Mouse (Mus musculus) midbrain, embryonic 13.5 days (tissue): Measurements from ENCODE around the gene Capn13. TPM values are rescaled to one million over a fixed set of nuclear protein-coding genes. Genes with fewer than 3 reads are reported as not detected.
A peak's percentile ranks its signal among the peaks of the same experiment; 100 is the strongest.
"Not testable (repeated sequence)": the region's sequence is repeated elsewhere in the genome, so short reads cannot be mapped to it uniquely, and the experiment has no call there.

Source experiments
- ATAC-seq: fragments of 200-750 bp; cut with Nextera tagmentation; 2 replicates; pipeline ENCODE4 v1.8.0; 2017; ENCODE audit warnings: mild to moderate bottlenecking, moderate TSS enrichment, moderate library complexity
- H3K27ac ChIP-seq: fragments of 300-500 bp; sonication (generic); 2 replicates; pipeline ENCODE4 v1.5.1; 2015; ENCODE audit warnings: inconsistent platforms, mild to moderate bottlenecking, moderate library complexity
- H3K27me3 ChIP-seq: fragments of 300-500 bp; sonication (generic); 2 replicates; pipeline ENCODE4 v1.6.1; 2015; ENCODE audit warnings: mild to moderate bottlenecking, inconsistent platforms
- H3K36me3 ChIP-seq: fragments of 300-500 bp; sonication (generic); 2 replicates; pipeline ENCODE4 v1.6.1; 2015; ENCODE audit warnings: mild to moderate bottlenecking, inconsistent platforms
- H3K4me1 ChIP-seq: fragments of 300-500 bp; sonication (generic); replicated peaks from 2 replicates; pipeline ENCODE4 v1.6.1; 2015; ENCODE audit warnings: inconsistent platforms
- H3K4me2 ChIP-seq: fragments of 300-500 bp; sonication (generic); replicated peaks from 2 replicates; pipeline ENCODE4 v1.6.1; 2015; ENCODE audit warnings: moderate library complexity, mild to moderate bottlenecking, inconsistent platforms
- H3K4me3 ChIP-seq: fragments of 300-500 bp; sonication (generic); replicated peaks from 2 replicates; pipeline ENCODE4 v1.5.1; 2015; ENCODE audit warnings: mild to moderate bottlenecking, inconsistent platforms
- H3K9ac ChIP-seq: fragments of 300-500 bp; sonication (generic); replicated peaks from 2 replicates; pipeline ENCODE4 v1.6.1; 2015; ENCODE audit warnings: mild to moderate bottlenecking, inconsistent platforms
- H3K9me3 ChIP-seq: fragments of 300-500 bp; sonication (generic); 2 replicates; pipeline ENCODE4 v1.6.1; 2016; ENCODE audit warnings: mild to moderate bottlenecking, inconsistent platforms
- WGBS: fragments of 180-500 bp; shearing (Covaris S2); methylation state at CpG from one replicate; pipeline ENCODE4 v1.1.7; 2015; 5-methylcytosine and 5-hydroxymethylcytosine counted together
- polyA plus RNA-seq: library from polyadenylated mRNA; unstranded; fragments of >200 nt; fragmentation: Nextera tagmentation; extraction: Ambion mirVana; gene quantifications from 2 replicates; pipeline ENCODE4 v1.2.1, GENCODE M21; 2015

The Capn13 gene
- polyA plus RNA-seq, 1 experiment from 2014 or later = 0.05 TPM

DNA sequence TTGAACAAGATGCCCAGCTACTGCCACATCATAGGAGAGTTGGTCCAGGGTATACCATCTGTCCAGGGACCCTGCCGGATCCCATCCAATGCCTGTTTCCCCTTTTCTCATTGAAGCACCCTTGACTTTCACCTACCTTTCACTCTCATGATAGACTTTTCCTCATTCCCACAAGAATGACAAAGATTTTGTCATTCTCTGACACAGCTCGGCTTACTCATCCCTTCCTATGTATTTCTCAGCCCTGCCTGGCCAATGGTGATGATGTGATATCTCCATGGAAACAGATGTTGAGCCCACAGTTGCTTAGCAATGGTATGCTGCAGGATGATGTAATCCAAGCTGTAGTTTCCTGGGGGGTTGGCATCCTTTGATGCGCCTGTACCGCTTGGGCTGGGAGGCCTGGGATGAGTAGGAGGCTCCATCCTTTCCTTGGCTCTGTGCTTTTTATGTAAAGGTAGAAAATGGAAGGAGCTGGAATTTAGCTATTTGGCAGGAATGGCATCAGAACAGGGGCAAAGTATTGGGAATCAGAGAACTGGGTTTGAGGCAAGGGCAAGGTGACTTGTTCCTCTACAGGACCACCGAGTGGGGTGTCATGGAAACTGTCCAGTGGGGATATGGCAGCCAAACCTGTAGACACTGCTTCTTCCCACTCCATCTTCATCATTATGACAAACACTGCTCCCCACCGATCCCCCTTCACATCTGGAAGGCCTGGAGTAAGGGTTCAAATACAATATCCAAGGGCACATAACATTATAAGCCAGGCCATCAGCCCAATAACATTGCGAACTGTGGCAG, 128.7 kb downstream of the Capn13 start:
- H3K36me3 ChIP-seq = no peaks in the 10 kb centered on the region
- H3K4me2 ChIP-seq = no peak overlapping the region
- H3K9ac ChIP-seq = no peak overlapping the region
- ATAC-seq = peak; percentile 94
- H3K4me3 ChIP-seq = no peak overlapping the region
- H3K9me3 ChIP-seq = no peaks in the 10 kb centered on the region
- peaks cover 12% of the 10 kb centered on the region for H3K4me1 ChIP-seq
- no peaks in the 10 kb centered on the region for H3K27me3 ChIP-seq
- H3K27ac ChIP-seq = peak overlapping the region; percentile 25; the same call in 1 of the 2 replicates
- 78% methylated on average over 7 of the region's 7 CpGs for WGBS

DNA sequence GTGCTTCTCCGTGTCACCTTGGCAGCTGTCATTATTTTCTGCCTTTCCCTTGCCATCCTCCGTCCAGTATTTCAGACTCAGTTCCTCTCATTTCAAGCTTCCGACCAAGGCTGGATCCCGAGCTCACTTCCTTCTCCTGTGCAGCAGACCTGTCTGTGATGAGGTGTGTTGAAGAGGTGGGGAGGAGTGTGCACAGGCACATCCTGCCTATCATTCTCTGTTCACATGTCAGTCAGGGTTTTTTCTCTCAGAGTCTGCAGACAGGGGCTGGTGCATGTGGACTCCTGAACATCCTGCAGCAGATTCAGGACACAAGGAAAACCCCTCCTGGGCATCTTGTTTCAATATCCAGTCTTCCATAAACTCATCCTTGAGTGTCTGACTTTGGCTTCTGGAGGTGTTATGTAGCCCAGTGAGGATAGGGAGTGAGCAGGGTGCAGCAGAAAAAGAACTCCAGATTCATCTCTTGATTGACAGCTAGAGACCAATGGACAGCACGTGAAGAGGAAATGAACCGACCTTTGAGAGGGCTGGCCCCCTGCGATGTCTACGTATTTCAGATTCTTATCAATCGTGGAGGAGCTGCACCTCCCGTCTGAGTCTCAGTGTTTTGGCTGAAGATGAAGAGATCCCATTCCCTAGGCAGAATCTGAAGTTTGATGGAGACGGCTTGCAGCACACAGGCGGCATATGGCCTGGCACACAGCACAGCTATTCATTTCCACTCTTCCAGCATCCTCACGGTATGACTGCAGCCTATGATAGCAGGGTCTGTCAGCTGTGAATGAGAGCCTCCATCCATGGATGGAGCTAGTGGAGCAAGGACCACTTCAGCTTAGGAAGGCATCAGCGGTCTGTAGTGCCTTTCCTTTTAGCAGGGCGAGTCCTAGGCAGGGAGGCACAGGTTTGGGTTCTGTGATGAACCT, 129.5 kb downstream of the Capn13 start:
- Histone ChIP-seq H3K9ac (no peak overlapping the region), H3K4me2 (no peak overlapping the region), H3K4me1 (peaks cover 12% of the 10 kb centered on the region), H3K9me3 (no peaks in the 10 kb centered on the region), H3K36me3 (no peaks in the 10 kb centered on the region), H3K27ac (0 out of 2 replicates have a peak overlapping the region, but pooled peaks have one; percentile 25), H3K27me3 (no peaks in the 10 kb centered on the region), H3K4me3 (no peak overlapping the region)
- 83% methylated on average over 15 of the region's 15 CpGs for WGBS
- ATAC-seq = peak; percentile 69

DNA sequence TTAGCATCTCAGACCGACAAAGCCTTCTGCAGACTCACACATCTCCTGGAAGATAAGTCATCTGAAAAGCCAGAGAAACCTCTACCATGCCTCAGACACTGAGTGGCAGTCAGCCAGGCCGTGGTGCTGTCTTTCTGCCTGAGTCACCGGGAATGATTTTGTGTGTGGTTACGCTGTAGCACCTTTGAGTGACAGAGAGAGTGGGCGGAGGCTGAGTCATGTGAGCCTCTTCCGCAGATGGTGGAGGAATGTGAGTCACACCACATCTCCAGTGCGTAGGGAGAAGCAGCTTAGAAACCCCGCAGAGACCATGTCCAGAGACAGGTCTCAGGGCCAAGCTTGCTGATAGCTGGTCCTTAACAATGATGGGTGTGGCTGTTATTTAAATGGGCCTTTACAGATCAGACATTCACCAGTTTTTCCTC, 137.6 kb downstream of the Capn13 start:
- Histone ChIP-seq H3K4me3 (no peak overlapping the region), H3K9me3 (no peaks in the 10 kb centered on the region), H3K27me3 (no peaks in the 10 kb centered on the region), H3K27ac (no peak overlapping the region), H3K4me1 (no peaks in the 10 kb centered on the region), H3K9ac (no peak overlapping the region), H3K4me2 (no peak overlapping the region), H3K36me3 (no peaks in the 10 kb centered on the region)
- ATAC-seq = no peak
- 91% methylated on average over 8 of the region's 8 CpGs for whole genome bisulfite sequencing

DNA sequence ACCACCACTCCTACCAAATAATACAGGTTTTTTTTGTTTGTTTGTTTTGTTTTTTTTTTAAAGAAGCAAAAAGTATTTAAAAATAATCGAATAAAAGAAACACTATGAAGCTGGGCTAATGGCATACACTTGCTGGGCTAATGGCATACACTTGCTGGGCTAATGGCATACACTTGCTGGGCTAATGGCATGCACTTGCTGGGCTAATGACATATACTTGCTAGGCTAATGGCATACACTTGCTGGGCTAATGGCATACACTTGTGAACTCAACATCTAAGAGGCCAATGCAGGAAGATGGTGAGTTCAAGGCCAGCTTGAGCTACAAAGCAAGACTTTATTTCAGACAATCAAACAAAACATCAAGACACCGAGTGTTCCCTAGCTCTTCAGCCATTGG, 138.1 kb downstream of the Capn13 start:
- Histone ChIP-seq H3K4me1 (no peaks in the 10 kb centered on the region), H3K36me3 (no peaks in the 10 kb centered on the region), H3K9ac (no peak overlapping the region), H3K27me3 (no peaks in the 10 kb centered on the region), H3K4me3 (no peak overlapping the region), H3K9me3 (no peaks in the 10 kb centered on the region), H3K4me2 (no peak overlapping the region), H3K27ac (no peak overlapping the region)
- WGBS = 87% methylated on average over 2 of the region's 2 CpGs
- no peak for ATAC-seq

DNA sequence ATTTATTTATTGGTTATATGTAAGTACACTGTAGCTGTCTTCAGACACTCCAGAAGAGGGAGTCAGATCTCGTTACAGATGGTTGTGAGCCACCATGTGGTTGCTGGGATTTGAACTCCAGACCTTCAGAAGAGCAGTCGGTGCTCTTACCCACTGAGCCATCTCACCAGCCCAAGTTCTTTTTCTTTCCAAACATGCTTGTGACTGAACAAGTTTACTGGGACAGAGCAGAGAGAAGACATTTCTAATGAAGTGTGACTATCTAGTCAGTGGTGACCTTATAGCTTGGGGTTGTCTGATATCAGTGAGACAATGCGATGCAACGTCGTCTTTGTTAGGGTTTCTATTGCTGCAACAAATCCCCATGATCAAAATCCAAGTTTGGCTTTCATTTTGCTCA, 141.4 kb downstream of the Capn13 start:
- not testable (repeated sequence) for H3K27ac ChIP-seq, H3K4me2 ChIP-seq, H3K9me3 ChIP-seq, H3K4me1 ChIP-seq, ATAC-seq, H3K4me3 ChIP-seq, H3K36me3 ChIP-seq, H3K27me3 ChIP-seq, H3K9ac ChIP-seq
- 92% methylated on average over 5 of the region's 5 CpGs for WGBS

DNA sequence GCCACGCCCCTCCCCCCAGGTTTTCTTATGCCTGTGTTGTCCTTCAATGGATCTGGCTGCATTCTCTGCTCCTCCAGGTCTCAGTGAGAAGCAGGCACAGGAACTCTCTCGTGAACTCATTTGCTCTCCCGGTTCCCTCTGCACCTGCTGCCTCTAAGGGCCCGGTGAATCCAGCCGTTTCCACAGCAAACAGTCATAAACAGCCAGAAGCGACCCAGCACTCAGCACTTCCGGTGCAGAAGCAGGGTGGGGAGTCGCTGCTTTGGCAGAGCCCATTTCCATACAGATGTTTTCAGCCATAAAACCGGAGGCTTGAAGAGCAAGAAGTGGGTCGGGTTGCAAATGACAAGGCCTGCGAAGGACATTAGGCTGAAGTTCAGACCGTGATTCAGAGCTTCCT, 142.0 kb downstream of the Capn13 start:
- no peak overlapping the region for H3K4me3 ChIP-seq
- ATAC-seq = no peak
- no peak overlapping the region for H3K27ac ChIP-seq
- no peaks in the 10 kb centered on the region for H3K36me3 ChIP-seq
- H3K27me3 ChIP-seq = no peaks in the 10 kb centered on the region
- H3K9me3 ChIP-seq = no peaks in the 10 kb centered on the region
- H3K4me1 ChIP-seq = no peaks in the 10 kb centered on the region
- H3K9ac ChIP-seq = no peak overlapping the region
- 54% methylated on average over 12 of the region's 12 CpGs for WGBS
- H3K4me2 ChIP-seq = no peak overlapping the region
